Mouse (Mus musculus): ENCODE measurements around the gene Clic1. TPM values are rescaled to one million over a fixed set of nuclear protein-coding genes. Genes with fewer than 3 reads are reported as not detected.

Clic1 gene
- polyA plus RNA-seq, 1 experiment from 2014 or later: 86.4 TPM

DNA sequence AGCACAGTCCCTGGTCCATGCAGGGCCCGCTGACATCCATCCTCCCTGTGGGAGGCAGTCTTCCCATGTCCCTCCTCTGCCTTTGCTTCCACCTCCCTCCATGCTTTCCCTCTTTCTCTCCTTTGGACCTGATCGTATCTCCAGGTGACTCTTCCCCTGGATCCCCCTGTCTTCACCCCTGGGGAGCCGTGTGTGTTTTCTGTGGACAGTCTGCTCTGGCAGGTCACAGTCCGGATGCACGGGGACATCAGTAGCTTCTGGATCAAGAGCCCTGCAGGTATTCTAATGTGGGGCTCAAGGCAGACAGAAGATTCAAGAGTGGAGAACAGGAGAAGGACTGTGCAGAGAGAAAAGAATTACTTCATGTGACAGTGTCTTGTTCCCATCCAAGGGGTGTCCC, 26.5 kb upstream of the Clic1 start:
- H3K4me2 ChIP-seq: no peak overlapping the region
- WGBS (ENCODE audit: insufficient replicate concordance): 90% methylated on average over 5 of the region's 5 CpGs

DNA sequence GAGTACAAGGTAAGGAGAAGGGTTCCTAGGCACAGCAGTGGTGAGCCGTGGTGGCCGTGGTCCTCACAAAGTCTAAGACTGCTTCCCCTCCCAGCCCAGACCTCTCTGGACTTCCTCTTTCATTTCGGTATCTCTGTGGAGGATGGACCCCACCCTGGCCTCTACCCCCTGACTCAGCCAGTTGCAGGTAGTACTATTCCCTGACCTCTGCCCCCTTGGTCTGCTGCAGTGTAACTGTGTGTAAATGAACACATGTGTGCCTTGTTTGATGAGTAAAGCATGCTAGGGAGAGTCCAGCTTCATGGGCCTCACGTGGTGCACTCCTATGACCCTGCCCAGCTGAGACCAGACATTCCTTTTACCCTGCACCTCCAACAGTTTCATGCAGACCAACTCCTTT, 26.0 kb upstream of the Clic1 start:
- Histone ChIP-seq H3K36me3 (ENCODE audit: control insufficient read depth, insufficient read depth, low read length) (no peaks in the 10 kb centered on the region), H3K9me3 (replicated peaks; ENCODE audit: control insufficient read depth, low read length) (no peaks in the 10 kb centered on the region), H3K4me1 (ENCODE audit: control insufficient read depth, insufficient read depth, low read length) (peaks cover 32% of the 10 kb centered on the region), H3K4me2 (no peak overlapping the region), H3K27ac (ENCODE audit: low read depth, low read length) (no peak overlapping the region), H3K4me3 (ENCODE audit: low read depth, low read length) (no peak overlapping the region), H3K9ac (ENCODE audit: low read depth, low read length) (peak overlapping the region; percentile 49; the same call in 1 of the 2 replicates), H3K27me3 (ENCODE audit: control insufficient read depth, insufficient read depth, low read length) (no peaks in the 10 kb centered on the region)
- ATAC-seq (replicated peaks; ENCODE audit: insufficient number of reproducible peaks, low FRiP score, low TSS enrichment): no peak
- 70% methylated on average over 4 of the region's 4 CpGs for WGBS (ENCODE audit: insufficient replicate concordance)

More for the DNA sequence above, 26.5 kb upstream of the Clic1 start:
- Histone ChIP-seq H3K4me1 (ENCODE audit: control insufficient read depth, insufficient read depth, low read length) (peaks cover 30% of the 10 kb centered on the region), H3K9me3 (replicated peaks; ENCODE audit: control insufficient read depth, low read length) (no peaks in the 10 kb centered on the region), H3K27ac (ENCODE audit: low read depth, low read length) (no peak overlapping the region), H3K36me3 (ENCODE audit: control insufficient read depth, insufficient read depth, low read length) (no peaks in the 10 kb centered on the region), H3K27me3 (ENCODE audit: control insufficient read depth, insufficient read depth, low read length) (no peaks in the 10 kb centered on the region), H3K4me3 (ENCODE audit: low read depth, low read length) (no peak overlapping the region), H3K9ac (ENCODE audit: low read depth, low read length) (no peak overlapping the region)
- no peak for ATAC-seq (replicated peaks; ENCODE audit: insufficient number of reproducible peaks, low FRiP score, low TSS enrichment)

DNA sequence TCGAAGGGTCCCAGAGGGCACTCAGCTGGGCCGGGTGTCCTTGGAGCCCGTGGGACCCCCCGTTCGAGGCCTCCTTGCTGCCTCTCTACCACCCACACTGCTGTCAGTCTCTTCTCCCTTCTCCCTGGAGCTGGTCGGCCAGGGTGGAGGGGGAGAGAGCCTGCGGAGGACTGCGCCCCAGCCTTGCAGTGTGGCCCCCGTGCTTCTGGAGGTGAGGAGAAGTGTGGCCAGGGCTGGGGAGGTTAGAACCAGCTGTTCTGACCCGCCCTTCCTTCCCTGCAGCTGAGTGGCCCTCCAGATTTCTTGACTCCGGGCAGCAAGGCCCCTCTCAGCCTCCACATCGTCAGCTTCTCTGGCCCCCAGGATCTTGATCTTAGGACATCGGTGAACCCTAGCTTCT, 25.5 kb upstream of the Clic1 start:
- H3K9ac ChIP-seq (ENCODE audit: low read depth, low read length): peak overlapping the region; percentile 49; the same call in 1 of the 2 replicates
- H3K27ac ChIP-seq (ENCODE audit: low read depth, low read length): no peak overlapping the region
- no peak overlapping the region for H3K4me2 ChIP-seq

GRCm38 (mm10) chr17:35024691-35025488, 24.9 kb upstream of the Clic1 start:
- H3K9me3 ChIP-seq (replicated peaks; ENCODE audit: control insufficient read depth, low read length): no peaks in the 10 kb centered on the region
- H3K4me2 ChIP-seq: no peak overlapping the region
- H3K27me3 ChIP-seq (ENCODE audit: control insufficient read depth, insufficient read depth, low read length): no peaks in the 10 kb centered on the region
- ATAC-seq (replicated peaks; ENCODE audit: insufficient number of reproducible peaks, low FRiP score, low TSS enrichment): no peak
- 0 out of 2 replicates have a peak overlapping the region, but pooled peaks have one; percentile 49 for H3K9ac ChIP-seq (ENCODE audit: low read depth, low read length)
- peaks cover 36% of the 10 kb centered on the region for H3K4me1 ChIP-seq (ENCODE audit: control insufficient read depth, insufficient read depth, low read length)
- no peaks in the 10 kb centered on the region for H3K36me3 ChIP-seq (ENCODE audit: control insufficient read depth, insufficient read depth, low read length)
- no peak overlapping the region for H3K27ac ChIP-seq (ENCODE audit: low read depth, low read length)
- 58% methylated on average over 7 of the region's 10 CpGs for WGBS (ENCODE audit: insufficient replicate concordance)
- no peak overlapping the region for H3K4me3 ChIP-seq (ENCODE audit: low read depth, low read length)

More for the DNA sequence above, 25.5 kb upstream of the Clic1 start:
- WGBS (ENCODE audit: insufficient replicate concordance): 67% methylated on average over 13 of the region's 13 CpGs
- Histone ChIP-seq H3K9me3 (replicated peaks; ENCODE audit: control insufficient read depth, low read length) (no peaks in the 10 kb centered on the region), H3K4me3 (ENCODE audit: low read depth, low read length) (no peak overlapping the region), H3K36me3 (ENCODE audit: control insufficient read depth, insufficient read depth, low read length) (no peaks in the 10 kb centered on the region), H3K4me1 (ENCODE audit: control insufficient read depth, insufficient read depth, low read length) (peaks cover 36% of the 10 kb centered on the region), H3K27me3 (ENCODE audit: control insufficient read depth, insufficient read depth, low read length) (no peaks in the 10 kb centered on the region)
- no peak for ATAC-seq (replicated peaks; ENCODE audit: insufficient number of reproducible peaks, low FRiP score, low TSS enrichment)

DNA sequence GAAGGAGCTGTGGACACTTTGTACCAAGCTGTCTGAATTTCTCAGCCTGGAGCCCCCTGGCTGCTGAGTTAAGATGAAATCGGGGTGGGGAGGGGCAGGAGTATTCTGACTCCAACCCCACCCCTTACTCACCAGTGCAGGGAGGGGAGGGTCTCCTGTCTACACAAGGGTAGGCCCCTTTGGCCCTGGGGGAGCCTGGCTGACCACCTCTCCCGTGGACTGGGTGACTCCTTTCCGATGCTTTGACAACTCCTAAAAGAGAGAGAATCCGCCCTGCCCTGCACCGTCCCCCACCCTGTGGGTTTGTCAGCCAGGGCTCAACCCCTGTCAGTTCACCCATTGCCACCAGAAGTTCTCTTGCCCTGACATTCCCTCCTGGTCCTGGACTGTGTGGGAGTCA, 23.6 kb upstream of the Clic1 start:
- Histone ChIP-seq H3K27me3 (ENCODE audit: control insufficient read depth, insufficient read depth, low read length) (no peaks in the 10 kb centered on the region), H3K4me1 (ENCODE audit: control insufficient read depth, insufficient read depth, low read length) (peaks cover 36% of the 10 kb centered on the region), H3K4me2 (no peak overlapping the region), H3K9ac (ENCODE audit: low read depth, low read length) (no peak overlapping the region), H3K9me3 (replicated peaks; ENCODE audit: control insufficient read depth, low read length) (no peaks in the 10 kb centered on the region), H3K4me3 (ENCODE audit: low read depth, low read length) (no peak overlapping the region), H3K27ac (ENCODE audit: low read depth, low read length) (no peak overlapping the region), H3K36me3 (ENCODE audit: control insufficient read depth, insufficient read depth, low read length) (no peaks in the 10 kb centered on the region)
- 81% methylated on average over 5 of the region's 5 CpGs for WGBS (ENCODE audit: insufficient replicate concordance)
- no peak for ATAC-seq (replicated peaks; ENCODE audit: insufficient number of reproducible peaks, low FRiP score, low TSS enrichment)

DNA sequence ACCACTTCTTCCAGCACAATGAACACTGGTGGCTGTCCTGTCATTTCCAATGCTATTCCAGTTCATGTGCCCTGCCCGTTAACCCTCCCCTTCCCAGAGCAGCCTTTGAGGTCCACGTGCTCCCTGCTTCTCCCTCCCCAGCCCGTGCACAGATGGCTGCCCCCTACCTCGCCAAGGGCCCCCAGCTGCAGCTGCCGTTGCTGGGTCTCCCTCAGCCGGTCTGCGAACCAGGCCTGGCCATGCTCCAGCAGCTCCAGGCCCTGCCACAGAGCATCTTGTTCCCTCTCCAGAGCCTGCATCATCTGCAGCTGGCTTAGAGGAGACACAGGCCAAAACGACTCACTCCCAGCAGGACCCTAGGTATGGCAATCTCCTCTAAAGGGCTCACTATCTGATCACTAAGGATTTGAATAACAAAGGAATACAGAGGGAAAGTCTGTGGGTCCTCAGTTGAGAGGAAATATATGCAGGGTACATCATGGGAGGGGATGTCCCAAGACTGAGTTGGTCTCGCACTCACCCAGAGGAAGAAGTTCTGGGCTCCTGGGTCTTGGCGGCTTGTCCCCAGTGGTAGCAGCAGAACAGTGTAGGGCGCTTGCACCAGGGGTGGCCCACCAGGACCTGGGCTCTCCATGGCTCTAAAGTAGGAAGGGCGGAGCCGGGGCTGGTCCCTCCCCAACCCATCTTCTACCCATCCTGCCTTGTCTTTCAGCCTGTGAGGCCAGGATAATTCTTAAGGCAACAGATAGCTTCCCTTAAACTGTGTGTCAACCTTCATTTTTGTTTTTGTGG, 22.3 kb upstream of the Clic1 start, which contains the start of gene Sapcd1:
Gene Sapcd1, minus strand, starts transcription at position 740 of the 792 bp plus-strand sequence.
- H3K27ac ChIP-seq (ENCODE audit: low read depth, low read length): peak within 1 kb of the TSS; percentile 41; the same call in 1 of the 2 replicates
- no peak for ATAC-seq (replicated peaks; ENCODE audit: insufficient number of reproducible peaks, low FRiP score, low TSS enrichment)

DNA sequence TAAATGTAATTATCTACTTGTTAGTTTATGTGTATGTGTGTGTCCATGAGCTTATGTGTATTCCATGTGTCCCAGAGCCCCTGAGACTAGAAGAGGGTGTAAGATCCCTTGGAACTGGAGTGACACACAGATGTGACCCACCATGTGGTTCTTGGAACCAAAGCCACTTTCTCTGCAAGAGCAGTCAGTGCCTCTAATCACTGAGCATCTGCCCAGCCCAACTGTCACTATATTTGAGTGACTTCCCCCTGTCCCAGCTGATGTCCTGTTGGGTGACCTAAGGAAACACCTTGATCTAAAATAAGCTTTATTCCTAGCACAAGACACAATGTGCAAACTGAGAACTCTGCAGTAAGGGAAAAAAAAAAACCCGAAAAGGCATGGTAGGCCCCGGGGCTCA, 21.5 kb upstream of the Clic1 start:
- ATAC-seq (replicated peaks; ENCODE audit: insufficient number of reproducible peaks, low FRiP score, low TSS enrichment): no peak
- Histone ChIP-seq H3K9me3 (replicated peaks; ENCODE audit: control insufficient read depth, low read length) (no peaks in the 10 kb centered on the region), H3K27me3 (ENCODE audit: control insufficient read depth, insufficient read depth, low read length) (no peaks in the 10 kb centered on the region), H3K4me1 (ENCODE audit: control insufficient read depth, insufficient read depth, low read length) (peaks cover 26% of the 10 kb centered on the region), H3K9ac (ENCODE audit: low read depth, low read length) (no peak overlapping the region), H3K4me3 (ENCODE audit: low read depth, low read length) (no peak overlapping the region), H3K4me2 (no peak overlapping the region), H3K27ac (ENCODE audit: low read depth, low read length) (no peak overlapping the region), H3K36me3 (ENCODE audit: control insufficient read depth, insufficient read depth, low read length) (no peaks in the 10 kb centered on the region)
- 78% methylated on average over 2 of the region's 2 CpGs for WGBS (ENCODE audit: insufficient replicate concordance)

More for the DNA sequence above, 22.3 kb upstream of the Clic1 start, which contains the start of gene Sapcd1:
- Histone ChIP-seq H3K4me2 (peak within 1 kb of the TSS; percentile 42), H3K9ac (ENCODE audit: low read depth, low read length) (peak within 1 kb of the TSS; percentile 22; the same call in 1 of the 2 replicates), H3K27me3 (ENCODE audit: control insufficient read depth, insufficient read depth, low read length) (no peaks in the 10 kb centered on the region), H3K4me3 (ENCODE audit: low read depth, low read length) (no peak within 1 kb of the TSS), H3K9me3 (replicated peaks; ENCODE audit: control insufficient read depth, low read length) (no peaks in the 10 kb centered on the region), H3K36me3 (ENCODE audit: control insufficient read depth, insufficient read depth, low read length) (no peaks in the 10 kb centered on the region), H3K4me1 (ENCODE audit: control insufficient read depth, insufficient read depth, low read length) (peaks cover 26% of the 10 kb centered on the region)
- 34% methylated on average over 13 of the region's 13 CpGs for WGBS (ENCODE audit: insufficient replicate concordance)

- 37% methylated on average over 19 of the region's 19 CpGs for WGBS (ENCODE audit: insufficient replicate concordance)
- Histone ChIP-seq H3K27me3 (ENCODE audit: control insufficient read depth, insufficient read depth, low read length) (no peaks in the 10 kb centered on the region), H3K27ac (ENCODE audit: low read depth, low read length) (no peak overlapping the region), H3K4me2 (peak overlapping the region; percentile 14; the same call in 1 of the 2 replicates), H3K9ac (ENCODE audit: low read depth, low read length) (0 out of 2 replicates have a peak overlapping the region, but pooled peaks have one; percentile 34), H3K4me1 (ENCODE audit: control insufficient read depth, insufficient read depth, low read length) (peaks cover 15% of the 10 kb centered on the region), H3K36me3 (ENCODE audit: control insufficient read depth, insufficient read depth, low read length) (no peaks in the 10 kb centered on the region), H3K4me3 (ENCODE audit: low read depth, low read length) (0 out of 2 replicates have a peak overlapping the region, but pooled peaks have one; percentile 1), H3K9me3 (replicated peaks; ENCODE audit: control insufficient read depth, low read length) (no peaks in the 10 kb centered on the region)
- no peak for ATAC-seq (replicated peaks; ENCODE audit: insufficient number of reproducible peaks, low FRiP score, low TSS enrichment)
Observed at GRCm38 (mm10) chr17:35029691-35030532, 19.9 kb upstream of the Clic1 start.

Data from heart, embryonic 11.5 days (tissue).